Mouse (Mus musculus) lung, postnatal 36 days (tissue): ENCODE data around the gene Ppp1r9a.
A peak's percentile ranks its signal among the peaks of the same experiment; 100 is the strongest.

ENCODE experiments used
- DNase-seq: peaks from one replicate; pipeline ENCODE4 v3.0.0; 2022; ENCODE audit warnings: mixed read lengths

Ppp1r9a gene

DNA sequence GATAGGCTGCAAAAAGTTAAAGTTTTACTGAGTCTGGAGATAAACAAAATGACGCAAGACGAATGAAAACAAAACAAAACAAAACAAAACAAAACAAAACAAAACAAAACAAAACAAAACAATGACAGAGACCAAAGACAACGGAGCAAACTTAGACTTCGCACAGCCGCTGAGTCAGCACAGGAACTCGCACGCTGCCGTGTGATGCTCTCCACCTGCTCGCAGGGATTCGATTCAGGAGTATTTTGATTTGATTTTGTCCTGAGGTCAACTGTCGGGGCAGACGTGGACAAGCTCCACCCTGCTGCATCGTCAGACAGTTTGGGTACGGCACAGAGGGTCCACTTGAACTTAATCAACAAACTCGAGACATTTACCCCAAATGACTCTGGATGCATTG is 105.9 kb downstream of the Ppp1r9a start:
- no peak for DNase-seq

DNA sequence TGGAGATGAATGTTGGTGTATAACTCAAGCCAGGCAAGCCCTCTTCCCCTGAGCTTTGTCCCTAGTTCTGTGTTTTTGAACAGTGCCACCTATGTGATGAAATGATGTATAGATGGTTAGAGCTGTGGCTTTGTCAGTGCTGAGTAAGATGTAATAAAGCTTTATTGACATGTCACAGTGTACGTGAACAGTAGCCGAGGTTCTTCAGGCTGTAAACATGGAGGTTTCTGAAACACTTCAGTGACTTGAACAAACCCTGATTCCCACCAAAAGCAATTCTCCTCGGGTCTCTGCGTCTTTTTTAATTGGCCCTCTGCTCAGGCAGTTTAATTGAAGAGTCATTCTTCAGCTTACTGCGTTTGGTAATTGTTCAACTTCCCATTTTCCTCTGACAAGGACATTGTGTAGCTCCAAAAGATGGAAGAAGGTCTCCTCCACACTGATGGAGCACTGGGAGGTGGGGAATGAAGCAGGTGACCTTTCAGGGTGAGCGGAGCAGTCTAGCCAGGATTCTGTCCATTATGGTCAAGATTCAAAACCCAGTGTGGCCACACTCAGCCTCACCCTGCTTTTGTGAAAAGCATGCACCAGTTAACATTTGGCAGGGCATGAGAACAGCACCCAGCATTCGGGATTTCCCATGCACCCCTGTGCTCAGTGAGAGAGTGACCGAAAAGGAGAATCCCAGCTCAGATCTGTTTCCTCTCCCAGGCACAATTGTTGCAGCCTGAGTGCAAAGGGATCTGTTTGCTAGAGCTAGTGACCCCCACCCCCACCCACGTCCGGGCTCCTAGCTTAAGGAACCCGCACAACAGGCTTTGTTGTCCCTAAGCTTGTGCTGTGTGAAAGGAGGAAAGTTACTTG is 108.1 kb downstream of the Ppp1r9a start:
- no peak for DNase-seq

DNA sequence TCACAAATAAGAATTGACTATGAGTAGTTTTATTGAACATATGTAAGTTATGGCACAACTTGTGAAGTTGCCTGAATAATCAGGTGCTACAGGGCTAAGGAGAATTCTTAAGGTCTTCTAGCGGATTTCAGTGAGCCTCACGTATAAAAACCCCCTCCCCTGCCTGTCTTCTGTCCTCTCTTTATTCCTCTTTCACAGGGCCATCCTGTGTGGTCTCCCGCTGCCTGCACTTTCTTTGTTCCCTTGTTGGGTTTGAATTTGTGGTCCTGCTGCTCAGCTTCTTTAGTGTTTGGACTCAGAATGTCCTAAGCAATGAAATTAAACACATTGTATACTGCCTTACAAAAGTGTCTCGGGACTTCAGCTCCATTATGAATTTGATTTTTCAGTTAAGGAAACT is 110.1 kb downstream of the Ppp1r9a start:
- DNase-seq: no peak

DNA sequence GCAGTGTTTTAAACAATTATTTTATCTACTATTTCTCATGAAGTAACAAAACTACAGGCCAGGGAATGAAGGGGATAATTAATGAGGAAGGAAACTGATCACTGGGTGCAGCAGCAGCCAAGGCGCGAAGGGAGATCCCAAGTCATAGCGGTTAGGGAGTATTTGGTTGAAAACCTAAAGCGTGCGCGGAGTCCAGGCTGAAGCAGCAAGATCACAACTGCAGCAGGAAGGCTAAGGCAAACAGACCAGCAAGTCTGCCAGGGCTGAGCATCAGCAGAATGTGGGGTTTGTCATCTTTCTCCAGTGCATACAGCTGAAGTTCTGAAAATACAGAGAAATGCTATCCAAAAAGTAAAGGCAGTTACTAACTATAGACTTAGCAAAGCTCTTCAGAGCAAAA is 111.8 kb downstream of the Ppp1r9a start:
- DNase-seq: no peak

DNA sequence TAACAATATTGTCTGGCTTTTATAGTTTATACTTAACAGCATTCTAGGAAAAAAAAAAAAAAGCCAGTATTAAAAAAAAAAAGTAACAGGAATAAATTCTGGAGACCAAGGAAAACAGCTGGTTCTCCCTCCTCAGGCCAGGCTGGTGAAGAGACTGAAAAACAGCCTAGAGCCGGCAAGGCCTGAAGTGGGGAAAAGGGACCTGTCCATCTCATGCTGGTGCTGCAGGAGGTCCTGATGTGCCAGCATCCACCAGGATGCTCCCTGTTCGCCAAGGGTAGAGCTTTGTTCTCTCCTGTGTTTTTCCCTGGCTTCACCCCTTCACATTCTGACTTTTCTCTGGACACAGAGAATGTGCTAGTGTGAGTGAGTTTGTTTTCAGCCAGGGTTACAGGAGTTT is 112.5 kb downstream of the Ppp1r9a start:
- DNase-seq: no peak

DNA sequence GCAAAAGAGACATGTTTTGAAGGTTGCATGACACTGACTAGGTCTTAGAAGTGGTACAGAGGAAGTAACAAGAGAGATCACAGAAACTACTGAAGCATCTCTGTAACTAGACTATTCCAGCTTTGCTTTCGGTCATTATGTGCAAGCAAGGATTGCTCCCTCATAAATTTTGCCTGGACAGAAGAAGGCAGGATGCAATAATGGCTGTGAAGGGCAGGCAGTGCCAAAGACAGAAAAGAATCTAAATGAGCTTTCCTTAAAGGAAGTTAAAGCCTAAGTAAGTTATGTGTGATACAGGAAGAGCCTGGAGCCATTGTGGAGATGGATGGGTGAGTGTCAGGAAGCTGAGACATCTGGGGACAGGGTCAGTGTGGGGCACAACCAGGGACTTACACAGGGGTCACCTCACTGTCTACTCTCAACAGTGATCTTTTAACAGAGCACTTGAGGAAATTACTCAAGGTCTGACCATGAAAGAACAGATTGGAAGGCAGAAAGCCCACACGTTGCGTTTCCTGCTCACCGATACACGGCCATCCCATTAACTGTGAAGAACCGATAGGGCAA is 115.3 kb downstream of the Ppp1r9a start:
- no peak for DNase-seq

DNA sequence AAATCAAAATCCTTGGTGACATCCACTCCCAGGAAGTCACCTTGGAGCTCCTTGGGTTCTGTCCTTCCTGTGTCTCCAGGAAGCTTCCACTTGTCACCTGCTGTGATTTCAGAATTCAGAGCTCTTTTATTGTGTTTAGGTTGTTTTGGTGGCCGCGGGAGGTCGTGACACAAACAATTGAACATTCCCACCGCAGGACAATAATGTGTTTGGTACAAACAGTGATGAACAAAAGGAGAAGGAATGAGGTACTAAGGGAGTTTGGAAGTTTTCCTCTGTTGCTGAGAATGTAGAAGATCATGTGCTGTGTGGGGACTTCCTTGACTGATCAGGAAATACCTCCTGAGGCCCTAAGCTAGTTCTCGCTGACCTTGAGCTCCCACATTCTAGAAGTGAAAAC is 116.5 kb downstream of the Ppp1r9a start:
- DNase-seq: no peak

DNA sequence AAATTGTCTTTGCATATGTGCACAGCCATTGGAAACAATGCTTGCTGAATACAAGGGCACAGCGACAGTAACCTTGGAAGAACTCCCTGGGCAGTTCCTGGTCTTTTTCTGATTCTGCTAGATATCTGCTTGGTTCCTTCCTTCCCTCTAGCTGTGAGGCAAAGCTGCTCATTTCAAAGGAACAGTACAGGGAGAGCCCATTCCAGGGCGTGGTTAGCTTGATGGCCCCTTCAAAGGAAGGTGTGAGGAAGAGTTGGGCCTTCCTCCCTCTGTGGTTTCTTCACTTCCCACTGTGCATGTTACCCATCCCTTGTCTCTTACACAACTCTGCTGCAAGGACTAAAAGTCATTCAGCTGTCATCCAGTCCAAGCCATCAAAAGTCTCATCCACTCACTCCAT is 117.3 kb downstream of the Ppp1r9a start:
- DNase-seq: no peak

DNA sequence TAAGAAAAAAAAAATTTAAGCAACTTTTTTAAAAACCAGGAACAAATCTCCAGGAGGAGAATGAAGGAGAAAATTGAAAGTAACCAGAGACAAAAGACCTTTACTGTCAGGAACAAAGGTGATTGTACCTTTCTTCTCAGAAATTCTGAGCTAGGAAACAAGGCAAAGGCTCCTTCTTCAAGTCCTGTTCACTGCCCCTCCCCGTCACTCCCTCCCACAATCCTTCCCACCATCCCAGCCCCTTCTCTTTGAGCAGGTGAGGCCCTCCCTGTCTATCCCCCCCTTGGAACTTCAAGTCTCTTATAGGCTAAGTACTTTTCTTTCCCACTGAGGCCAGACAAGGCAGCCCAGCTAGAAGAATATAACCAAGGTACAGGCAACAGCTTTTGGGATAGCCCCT is 117.8 kb downstream of the Ppp1r9a start:
- DNase-seq: no peak

DNA sequence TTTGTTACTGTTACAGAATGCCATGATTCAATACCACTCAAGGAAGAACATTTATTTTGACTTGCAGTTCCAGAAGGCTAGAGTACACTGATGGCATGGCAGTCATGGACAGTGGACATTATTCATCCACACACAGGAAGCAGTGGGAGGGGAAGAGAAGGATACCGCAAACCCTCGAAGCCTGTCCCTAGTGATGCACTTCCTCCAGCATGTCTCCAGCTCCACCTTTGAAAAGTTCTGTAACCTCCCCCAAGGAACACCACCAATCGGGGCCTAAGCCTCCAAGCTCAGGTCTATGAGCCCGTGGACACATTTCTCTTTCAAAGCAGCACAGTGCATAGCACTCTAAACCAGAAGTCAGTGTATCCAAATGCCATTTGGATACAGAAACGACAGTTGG is 120.0 kb downstream of the Ppp1r9a start:
- no peak for DNase-seq

DNA sequence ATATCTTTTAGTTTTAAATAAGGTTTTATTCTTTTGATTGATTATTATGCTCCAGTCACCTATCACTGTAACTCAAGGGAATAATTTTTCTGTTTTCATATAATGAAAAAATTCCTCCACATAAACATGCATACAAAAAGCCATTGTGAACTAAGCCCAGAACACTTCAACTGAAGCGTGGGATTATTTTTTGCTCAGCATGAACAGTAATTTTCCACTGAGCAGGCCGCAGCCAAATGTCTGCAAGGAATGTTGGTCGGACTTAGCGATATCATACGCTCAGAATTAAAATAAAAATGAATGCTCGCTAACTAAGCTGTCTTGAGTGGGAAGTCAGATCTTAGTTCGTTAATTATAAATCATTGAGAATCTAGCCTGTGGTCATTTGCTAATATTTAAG is 122.2 kb downstream of the Ppp1r9a start:
- no peak for DNase-seq

DNA sequence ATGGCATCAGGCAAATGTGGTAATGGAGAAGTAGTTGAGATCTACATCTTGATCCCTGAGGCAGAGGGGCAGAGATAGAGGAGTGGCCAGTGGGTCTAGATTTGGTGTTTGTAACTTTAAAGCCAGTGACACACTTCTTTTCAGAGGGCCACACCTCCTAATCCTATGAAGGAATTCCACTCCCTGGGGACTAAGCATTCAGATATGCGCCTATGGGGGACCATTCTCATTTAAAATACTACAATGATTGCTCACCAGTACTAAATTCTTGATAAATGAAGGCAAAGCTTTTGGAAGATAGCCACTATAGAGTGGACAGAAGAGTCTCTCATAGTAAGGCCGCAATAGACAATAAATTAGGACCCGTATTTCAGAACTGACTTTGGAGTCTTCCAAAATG is 124.1 kb downstream of the Ppp1r9a start:
- no peak for DNase-seq

DNA sequence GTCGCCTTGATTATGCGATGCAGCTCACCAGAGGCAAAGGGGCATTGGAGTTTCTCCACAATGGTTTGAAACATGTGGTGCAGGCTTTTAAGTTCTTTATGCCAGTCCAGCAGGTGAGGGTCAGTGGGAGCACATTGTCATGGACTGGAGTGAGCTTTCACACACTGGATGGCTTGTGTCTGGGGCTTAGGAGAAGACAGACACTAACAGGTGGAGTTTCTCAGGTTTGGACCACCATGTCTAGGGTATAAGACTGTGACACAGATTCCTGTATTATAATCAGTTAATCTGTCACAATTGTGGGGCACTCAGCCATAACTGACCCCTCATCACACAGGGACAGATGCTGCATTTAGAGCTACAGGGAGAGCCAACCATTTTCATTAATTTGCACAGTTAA is 124.5 kb downstream of the Ppp1r9a start:
- no peak for DNase-seq

DNA sequence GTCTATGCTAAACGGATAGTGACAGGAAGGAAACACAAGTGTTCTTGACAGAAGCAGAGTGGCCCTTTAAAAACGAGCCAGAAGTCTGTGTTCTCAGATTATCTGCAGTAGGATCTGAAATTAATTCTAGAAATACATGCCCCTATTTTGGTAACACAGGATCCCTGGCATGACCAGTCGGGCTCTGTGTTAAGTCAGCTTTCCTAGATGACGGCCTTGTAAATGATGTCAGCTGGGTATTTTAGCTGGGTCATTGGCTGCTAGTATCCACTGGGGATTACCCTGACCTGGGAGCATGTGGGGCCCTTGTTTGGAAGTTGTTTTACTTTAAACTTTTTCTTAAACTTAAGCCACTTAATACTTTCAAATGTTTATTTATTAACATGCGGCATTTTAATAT is 125.1 kb downstream of the Ppp1r9a start:
- no peak for DNase-seq

DNA sequence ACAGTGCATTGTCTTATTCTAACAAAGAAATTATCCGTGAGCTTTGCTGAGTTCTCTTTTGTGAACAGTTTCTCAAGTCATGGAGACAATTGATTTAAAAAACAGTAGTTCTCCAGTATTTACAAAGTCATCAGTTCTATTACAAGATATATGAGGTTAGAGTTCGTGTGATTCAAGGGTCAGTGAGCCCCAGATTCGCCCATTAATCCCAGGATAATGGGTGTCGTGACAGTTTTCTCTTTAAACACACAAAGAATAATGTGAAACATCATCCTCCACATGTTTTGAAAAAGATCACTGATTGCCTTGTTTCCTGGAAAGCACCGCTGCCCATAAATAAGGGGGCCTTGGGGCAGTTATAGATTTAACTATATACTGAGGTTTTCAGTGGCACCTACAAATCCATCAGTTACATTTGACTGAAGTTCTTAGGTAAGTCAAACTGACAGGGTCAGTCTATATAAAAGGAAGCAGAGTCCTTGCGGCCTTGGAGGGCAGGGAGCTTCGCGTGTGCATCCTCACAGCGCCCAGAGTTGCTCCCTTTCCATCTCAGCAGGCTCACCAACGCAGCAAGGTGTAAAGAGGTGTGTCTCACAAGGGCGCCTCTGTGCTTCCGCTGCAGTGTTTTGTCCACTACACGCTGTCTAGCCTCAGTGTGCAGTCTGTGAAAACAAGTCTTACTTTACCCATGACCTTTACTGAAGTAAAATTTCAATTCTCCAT is 126.6 kb downstream of the Ppp1r9a start:
- no peak for DNase-seq

DNA sequence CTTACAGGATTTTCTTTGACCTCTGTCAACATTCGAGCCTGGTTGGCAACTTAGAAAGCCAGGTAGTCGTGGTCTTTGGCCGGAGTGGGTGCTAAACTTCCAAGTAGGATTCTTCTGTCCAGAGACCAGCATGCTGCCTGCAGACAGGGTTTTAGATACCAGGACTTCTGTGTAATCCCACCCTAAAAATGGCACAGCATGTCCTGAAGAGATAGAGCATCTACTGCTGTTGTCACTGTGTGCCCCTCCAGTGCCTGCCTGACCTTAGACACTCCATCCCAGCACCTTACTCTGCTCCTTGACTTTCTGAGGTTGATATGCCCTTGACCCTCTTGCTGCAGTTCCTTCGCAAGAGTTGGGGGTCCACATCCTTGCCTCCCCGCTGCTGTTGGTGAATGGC is 127.2 kb downstream of the Ppp1r9a start:
- DNase-seq: no peak

DNA sequence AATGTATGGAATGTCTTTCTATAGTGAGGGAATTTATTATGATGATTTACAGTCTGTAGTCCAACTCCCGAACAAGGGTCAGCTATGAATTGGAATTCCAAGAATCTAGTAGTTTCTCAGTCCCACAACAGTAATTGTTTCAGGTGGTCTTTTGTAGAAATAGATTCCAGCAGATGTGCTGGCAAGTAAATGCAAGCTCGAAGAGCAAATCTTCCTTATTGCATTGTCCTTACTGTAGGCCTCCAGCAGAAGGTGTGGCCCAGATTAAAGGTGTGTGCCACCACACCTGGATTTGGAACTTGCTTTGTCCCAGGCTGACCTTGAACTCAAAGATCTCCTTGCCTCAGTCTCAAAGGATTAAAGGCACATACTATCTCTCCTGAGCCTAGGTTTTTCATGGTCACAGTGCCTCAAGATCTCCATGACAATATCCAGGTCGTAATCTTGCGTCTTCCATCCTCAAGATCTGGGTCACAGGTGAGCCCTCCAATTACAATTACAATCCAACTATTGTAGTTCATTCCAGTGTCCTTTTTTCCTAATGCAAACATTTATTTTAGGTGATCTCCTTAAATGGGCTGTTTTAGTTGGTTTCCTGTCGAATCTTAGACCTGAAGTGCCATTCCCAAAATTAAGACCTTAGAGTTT is 130.4 kb downstream of the Ppp1r9a start:
- DNase-seq: no peak

DNA sequence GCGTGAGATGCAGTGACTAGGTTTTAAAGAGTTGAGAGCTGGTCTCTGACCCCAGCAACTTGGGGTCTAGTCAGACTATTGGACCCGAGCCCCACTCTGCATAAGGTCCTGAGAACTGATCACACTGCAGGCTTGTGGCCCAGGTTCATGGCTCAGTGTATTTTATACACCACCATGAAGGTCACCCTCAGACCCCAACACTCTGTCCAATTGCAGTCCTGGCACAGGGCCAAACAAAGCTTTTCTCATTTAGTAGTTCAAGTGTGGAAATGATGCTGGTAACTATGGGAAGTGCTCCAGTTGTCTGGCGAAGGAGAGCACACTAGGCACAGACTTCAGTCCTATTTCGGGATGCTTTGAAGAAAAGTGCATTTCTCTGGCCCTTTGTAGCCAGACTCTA is 134.5 kb downstream of the Ppp1r9a start:
- no peak for DNase-seq

DNA sequence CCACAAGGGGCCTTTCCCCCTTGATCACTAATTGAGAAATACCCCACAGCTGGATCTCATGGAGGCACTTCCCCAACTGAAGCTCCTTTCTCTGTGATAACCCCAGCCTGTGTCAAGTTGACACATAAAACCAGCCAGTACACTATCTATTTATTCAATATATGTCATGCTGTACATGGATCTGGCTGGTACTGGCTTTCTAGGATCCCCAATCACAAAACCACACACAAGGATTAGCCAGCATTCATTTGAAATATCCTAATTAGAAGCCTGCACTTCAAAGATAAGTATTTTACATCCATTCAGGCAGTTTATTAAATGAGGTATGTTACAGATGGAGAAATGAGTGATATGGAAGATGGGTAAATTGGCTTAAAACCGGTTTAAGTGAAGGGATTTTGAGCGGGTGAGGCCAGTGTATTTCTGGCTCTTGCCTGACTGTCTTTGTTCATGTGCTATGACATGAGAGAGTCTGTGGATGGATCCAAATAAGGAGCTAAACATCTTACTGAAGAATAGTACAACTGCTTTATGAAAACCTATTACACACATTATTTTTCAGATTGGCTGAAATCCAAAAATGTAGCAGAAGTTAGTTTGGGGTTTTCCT is 135.5 kb downstream of the Ppp1r9a start:
- no peak for DNase-seq

DNA sequence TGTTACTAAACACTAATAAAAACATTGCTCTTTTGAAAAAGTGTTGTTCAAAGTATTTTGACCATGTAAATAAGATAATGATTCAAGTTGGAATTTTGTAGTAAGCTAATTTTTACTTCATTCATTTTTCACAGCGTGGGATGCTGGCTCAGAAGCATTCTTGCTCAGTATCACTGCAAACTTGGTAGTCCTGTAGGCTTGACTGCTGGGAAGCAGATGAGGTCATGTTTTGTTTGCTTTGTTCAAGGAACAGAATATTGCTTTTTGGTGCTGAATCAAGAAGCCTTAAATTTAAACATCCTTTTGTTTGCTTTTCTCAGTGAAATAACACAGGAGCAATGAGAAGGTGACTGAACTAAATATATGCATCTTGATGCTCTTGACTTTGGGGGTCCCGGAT is 136.6 kb downstream of the Ppp1r9a start:
- DNase-seq: no peak

DNA sequence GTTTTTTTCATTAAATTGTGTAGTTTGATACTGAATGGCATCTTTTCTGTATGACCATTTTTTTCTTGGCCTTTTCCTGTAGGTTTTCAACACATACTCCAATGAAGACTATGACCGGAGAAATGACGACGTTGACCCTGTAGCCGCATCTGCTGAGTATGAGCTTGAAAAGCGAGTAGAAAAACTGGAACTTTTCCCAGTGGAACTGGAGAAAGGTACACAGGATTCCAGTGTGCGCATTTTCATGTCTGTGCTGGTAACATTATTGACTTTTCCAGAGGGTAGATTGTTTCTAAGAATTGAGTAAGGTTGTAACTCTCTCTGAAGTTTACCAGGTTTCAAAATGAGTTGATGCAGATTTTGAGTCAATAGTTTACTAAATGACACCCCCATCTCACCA is 143.1 kb downstream of the Ppp1r9a start:
- DNase-seq: no peak

DNA sequence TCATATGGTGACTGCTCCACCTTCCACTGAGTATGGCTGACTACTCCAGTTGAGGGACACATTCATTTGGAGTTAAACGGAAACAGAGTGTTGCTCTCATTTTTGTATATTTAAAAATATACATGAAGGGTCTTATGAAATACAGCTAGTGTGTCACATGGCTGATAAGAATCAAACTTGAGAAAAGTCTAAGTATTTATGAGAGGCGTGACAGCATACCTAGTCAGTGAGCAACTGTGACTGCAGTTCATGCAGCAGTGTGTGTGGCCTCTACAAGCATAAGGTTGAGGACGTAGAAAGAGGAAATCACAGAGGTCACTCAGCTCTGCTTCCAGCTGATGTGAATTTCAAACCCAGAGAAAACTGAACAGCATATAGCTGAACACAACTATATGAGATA is 145.3 kb downstream of the Ppp1r9a start:
- DNase-seq: peak; percentile 32

DNA sequence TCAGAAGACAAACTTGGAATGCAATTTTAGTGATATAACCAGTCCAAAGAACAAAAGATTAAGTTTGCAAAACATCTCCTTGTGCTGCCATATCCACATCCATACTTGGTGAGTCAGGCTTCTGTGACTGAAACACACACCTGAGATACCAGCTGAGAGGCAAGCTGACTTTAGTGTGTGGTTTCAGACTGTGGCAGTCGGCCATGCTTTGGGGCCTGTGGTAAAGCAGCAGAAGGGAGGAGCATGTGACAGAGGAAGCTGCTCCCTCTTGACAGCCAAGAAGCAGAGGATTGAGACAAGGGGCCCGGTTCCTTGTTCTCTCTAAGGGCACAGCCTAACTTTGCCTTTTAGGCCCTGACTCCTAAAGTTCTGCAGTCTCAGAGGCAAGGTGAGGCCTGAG is 149.6 kb downstream of the Ppp1r9a start:
- DNase-seq: peak; percentile 35
